Mouse (Mus musculus): ENCODE data around the gene Pja2.
"Not testable (repeated sequence)": the region's sequence is repeated elsewhere in the genome, so short reads cannot be mapped to it uniquely, and the experiment has no call there.

Gene Pja2

GRCm38 (mm10) chr17:64331898-64332769, at the start of gene Pja2:
Gene Pja2, minus strand, starts transcription at chr17:64331916.
- peak; percentile 100 for DNase-seq

- DNase-seq: peak; percentile 79 to 82
These were observed 43.6 kb upstream of the Pja2 start for GRCm38 (mm10) chr17:64375327-64375726.

GRCm38 (mm10) chr17:64363694-64364093, 32.0 kb upstream of the Pja2 start:
- peak; percentile 40 to 65 for DNase-seq

GRCm38 (mm10) chr17:64362570-64362969, 30.9 kb upstream of the Pja2 start:
- no peak for DNase-seq

GRCm38 (mm10) chr17:64361911-64362425, 30.3 kb upstream of the Pja2 start:
- no peak for DNase-seq

GRCm38 (mm10) chr17:64353940-64354339, 22.2 kb upstream of the Pja2 start:
- DNase-seq: no peak

- no peak for DNase-seq
These were observed 14.4 kb upstream of the Pja2 start for GRCm38 (mm10) chr17:64346135-64346534.

- no peak for DNase-seq
These were observed 13.0 kb upstream of the Pja2 start for GRCm38 (mm10) chr17:64344576-64345172.

GRCm38 (mm10) chr17:64341698-64342097, 10.0 kb upstream of the Pja2 start:
- DNase-seq: no peak

GRCm38 (mm10) chr17:64339752-64340151, 8.0 kb upstream of the Pja2 start:
- no peak for DNase-seq

- DNase-seq: no peak
These were observed 5.5 kb upstream of the Pja2 start for GRCm38 (mm10) chr17:64337220-64337619.

GRCm38 (mm10) chr17:64333956-64334355, 2.2 kb upstream of the Pja2 start:
- no peak for DNase-seq

- no peak for DNase-seq
These were observed 1.0 kb upstream of the Pja2 start for GRCm38 (mm10) chr17:64332770-64333096.

- no peak for DNase-seq
These were observed 322 bp downstream of the Pja2 start for GRCm38 (mm10) chr17:64331291-64331897.

GRCm38 (mm10) chr17:64330885-64331284, 831 bp downstream of the Pja2 start:
- DNase-seq: no peak

GRCm38 (mm10) chr17:64324556-64324955, 7.2 kb downstream of the Pja2 start:
- no peak for DNase-seq

- no peak for DNase-seq
These were observed 16.3 kb downstream of the Pja2 start for GRCm38 (mm10) chr17:64315428-64315827.

GRCm38 (mm10) chr17:64314523-64314922, 17.2 kb downstream of the Pja2 start:
- not testable (repeated sequence) for DNase-seq

- no peak for DNase-seq
These were observed 34.1 kb downstream of the Pja2 start for GRCm38 (mm10) chr17:64297628-64298027.

GRCm38 (mm10) chr17:64292740-64293139, 39.0 kb downstream of the Pja2 start:
- no peak for DNase-seq

GRCm38 (mm10) chr17:64289684-64290083, 42.0 kb downstream of the Pja2 start:
- DNase-seq: no peak

GRCm38 (mm10) chr17:64288000-64288399, 43.7 kb downstream of the Pja2 start:
- DNase-seq: no peak

- no peak for DNase-seq
These were observed 44.9 kb downstream of the Pja2 start for GRCm38 (mm10) chr17:64286836-64287235.

GRCm38 (mm10) chr17:64281368-64281767, 50.3 kb downstream of the Pja2 start:
- DNase-seq: not testable (repeated sequence)
